Mouse (Mus musculus) heart, embryonic 11.5 days (tissue): ENCODE measurements at regions not wholly inside any gene's neighbourhood (a gene's known extent, or its start where the extent isn't known, plus 50 kb on each side); places are given as distances from the start of the nearest gene placed in this dataset.
A peak's percentile ranks its signal among the peaks of the same experiment; 100 is the strongest.

ENCODE experiments used
- ATAC-seq: fragments of 200-750 bp; cut with Nextera tagmentation; replicated peaks from 2 replicates; pipeline ENCODE4 v1.8.0; 2017; ENCODE audit warnings: moderate library complexity; ENCODE audit not compliant: insufficient number of reproducible peaks, low FRiP score, low TSS enrichment
- H3K27ac ChIP-seq: fragments of 300-500 bp; sonication (generic); 2 replicates; pipeline ENCODE4 v1.5.1; 2014; ENCODE audit warnings: mild to moderate bottlenecking, low read depth, low read length
- H3K27me3 ChIP-seq: fragments of 300-500 bp; sonication (generic); 2 replicates; pipeline ENCODE4 v1.6.1; 2014; ENCODE audit warnings: mild to moderate bottlenecking, low read length, mixed read lengths; ENCODE audit not compliant: control insufficient read depth, insufficient read depth
- H3K36me3 ChIP-seq: fragments of 300-500 bp; sonication (generic); 2 replicates; pipeline ENCODE4 v1.6.1; 2014; ENCODE audit warnings: mild to moderate bottlenecking, low read length, moderate library complexity, mixed read lengths; ENCODE audit not compliant: control insufficient read depth, insufficient read depth
- H3K4me1 ChIP-seq: fragments of 300-500 bp; sonication (generic); 2 replicates; pipeline ENCODE4 v1.6.1; 2014; ENCODE audit warnings: low read length; ENCODE audit not compliant: control insufficient read depth, insufficient read depth
- H3K4me2 ChIP-seq: fragments of 300-500 bp; sonication (generic); 2 replicates; pipeline ENCODE4 v1.6.1; 2014; ENCODE audit warnings: mild to moderate bottlenecking, moderate library complexity
- H3K4me3 ChIP-seq: fragments of 300-500 bp; sonication (generic); 2 replicates; pipeline ENCODE4 v1.5.1; 2014; ENCODE audit warnings: low read depth, low read length
- H3K9ac ChIP-seq: fragments of 300-500 bp; sonication (generic); 2 replicates; pipeline ENCODE4 v1.6.1; 2014; ENCODE audit warnings: mild to moderate bottlenecking, low read depth, low read length, moderate library complexity
- H3K9me3 ChIP-seq: fragments of 300-500 bp; sonication (generic); replicated peaks from 2 replicates; pipeline ENCODE4 v1.6.1; 2016; ENCODE audit warnings: low read length; ENCODE audit not compliant: control insufficient read depth
- WGBS: fragments of 180-500 bp; shearing (Covaris S2); extraction: QIAGEN DNeasy Blood & Tissue Kit; methylation state at CpG from one replicate; pipeline ENCODE4 v1.1.7; 2014; ENCODE audit not compliant: insufficient replicate concordance; 5-methylcytosine and 5-hydroxymethylcytosine counted together

GRCm38 (mm10) chr9:87784872-87785271 lies 53.8 kb upstream of the Tbx18 start:
- H3K9me3 ChIP-seq = no peaks in the 10 kb centered on the region
- no peaks in the 10 kb centered on the region for H3K4me1 ChIP-seq
- H3K4me2 ChIP-seq = no peak overlapping the region
- no peaks in the 10 kb centered on the region for H3K36me3 ChIP-seq
- 72% methylated on average over 1 of the region's 1 CpGs for WGBS
- ATAC-seq = no peak
- no peak overlapping the region for H3K4me3 ChIP-seq
- H3K27ac ChIP-seq = no peak overlapping the region
- H3K9ac ChIP-seq = no peak overlapping the region
- no peaks in the 10 kb centered on the region for H3K27me3 ChIP-seq

GRCm38 (mm10) chr9:87811746-87812145 lies 80.7 kb upstream of the Tbx18 start:
- Histone ChIP-seq H3K4me2 (no peak overlapping the region), H3K9me3 (no peaks in the 10 kb centered on the region; the same call in 1 of the 2 replicates), H3K9ac (no peak overlapping the region), H3K4me1 (no peaks in the 10 kb centered on the region), H3K36me3 (no peaks in the 10 kb centered on the region), H3K27ac (no peak overlapping the region), H3K4me3 (no peak overlapping the region), H3K27me3 (no peaks in the 10 kb centered on the region)
- 65% methylated on average over 2 of the region's 2 CpGs for WGBS
- ATAC-seq = no peak

DNA sequence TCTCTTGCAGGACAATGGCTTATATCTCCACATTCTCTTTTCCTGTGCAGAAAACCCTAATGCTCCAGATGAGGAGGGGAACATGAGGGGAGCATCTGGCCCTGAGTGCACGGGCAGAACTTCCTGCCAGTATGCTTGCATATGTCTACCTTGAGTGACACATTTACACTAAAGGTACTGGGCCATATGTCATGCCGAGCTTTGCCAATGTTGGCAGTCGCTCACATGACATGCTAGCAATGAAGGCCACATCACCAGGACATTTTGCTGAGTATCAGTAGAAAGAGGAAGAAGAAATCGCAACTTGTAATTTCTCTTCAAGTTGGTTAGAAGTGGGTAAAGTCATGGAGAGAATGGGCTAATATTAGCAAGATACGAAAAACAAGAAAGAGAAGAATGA lies 91.2 kb upstream of the Tbx18 start:
- H3K27me3 ChIP-seq = 0 out of 2 replicates have a peak, but pooled peaks cover 3% of the 10 kb centered on the region
- no peaks in the 10 kb centered on the region for H3K4me1 ChIP-seq
- ATAC-seq = no peak
- H3K9ac ChIP-seq = no peak overlapping the region
- H3K36me3 ChIP-seq = no peaks in the 10 kb centered on the region
- H3K9me3 ChIP-seq = no peaks in the 10 kb centered on the region
- H3K4me2 ChIP-seq = no peak overlapping the region
- WGBS = 68% methylated on average over 5 of the region's 5 CpGs
- no peak overlapping the region for H3K4me3 ChIP-seq
- H3K27ac ChIP-seq = no peak overlapping the region

GRCm38 (mm10) chr9:87824691-87825230 lies 93.7 kb upstream of the Tbx18 start:
- Histone ChIP-seq H3K27me3 (0 out of 2 replicates have a peak, but pooled peaks cover 3% of the 10 kb centered on the region), H3K9ac (no peak overlapping the region), H3K9me3 (no peaks in the 10 kb centered on the region), H3K27ac (no peak overlapping the region), H3K36me3 (no peaks in the 10 kb centered on the region), H3K4me2 (no peak overlapping the region), H3K4me1 (no peaks in the 10 kb centered on the region), H3K4me3 (no peak overlapping the region)
- 64% methylated on average over 8 of the region's 8 CpGs for WGBS
- ATAC-seq = no peak

- no peak for ATAC-seq
- Histone ChIP-seq H3K9ac (no peak overlapping the region), H3K4me1 (no peaks in the 10 kb centered on the region), H3K27ac (no peak overlapping the region), H3K4me2 (no peak overlapping the region), H3K9me3 (no peaks in the 10 kb centered on the region), H3K27me3 (peaks cover 29% of the 10 kb centered on the region), H3K36me3 (no peaks in the 10 kb centered on the region), H3K4me3 (no peak overlapping the region)
- whole genome bisulfite sequencing = 55% methylated on average over 6 of the region's 6 CpGs
Measured at GRCm38 (mm10) chr9:87843898-87844297, 112.8 kb upstream of the Tbx18 start.

DNA sequence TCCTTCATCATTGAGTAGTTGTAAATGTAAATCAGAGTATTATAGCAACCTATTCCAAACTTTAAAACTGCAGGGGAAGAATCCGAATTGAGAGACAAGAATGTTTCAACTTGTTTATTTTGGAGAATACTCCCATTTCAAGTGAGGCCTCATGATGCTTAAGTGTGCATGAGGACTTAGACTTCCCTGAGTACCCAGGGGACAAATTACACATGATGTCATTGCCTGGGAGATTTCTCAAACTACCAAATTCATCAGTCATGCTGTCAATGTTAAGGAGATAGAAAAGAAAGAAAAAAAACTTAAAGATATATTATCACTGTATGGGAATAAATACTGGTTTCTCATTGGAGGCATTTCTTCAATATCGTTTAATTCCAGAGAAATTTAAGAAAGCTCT lies 113.4 kb upstream of the Tbx18 start:
- peaks cover 29% of the 10 kb centered on the region for H3K27me3 ChIP-seq
- H3K4me1 ChIP-seq = no peaks in the 10 kb centered on the region
- WGBS = 65% methylated on average over 2 of the region's 2 CpGs
- no peak overlapping the region for H3K4me3 ChIP-seq
- ATAC-seq = no peak
- H3K4me2 ChIP-seq = no peak overlapping the region
- no peaks in the 10 kb centered on the region for H3K36me3 ChIP-seq
- no peak overlapping the region for H3K27ac ChIP-seq
- no peaks in the 10 kb centered on the region for H3K9me3 ChIP-seq
- no peak overlapping the region for H3K9ac ChIP-seq

DNA sequence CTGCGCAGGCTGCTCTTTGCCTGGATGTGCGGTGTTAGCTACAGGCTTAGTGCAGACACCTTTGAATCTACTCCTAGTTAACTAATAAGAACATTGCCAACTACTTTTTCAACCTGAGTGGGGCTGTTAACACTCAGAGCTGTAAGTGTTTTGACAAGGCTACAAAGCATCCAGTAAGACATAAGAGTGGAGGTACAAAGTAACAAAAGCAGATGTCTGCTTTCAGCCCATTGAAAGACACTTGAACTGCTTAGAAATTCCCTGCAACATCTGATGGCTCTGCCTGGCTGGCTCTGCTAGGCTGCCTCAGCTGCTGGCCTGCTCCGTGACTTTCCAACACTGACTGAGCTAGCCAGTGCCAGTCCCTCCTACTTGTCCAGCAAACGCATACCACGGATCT lies 117.8 kb upstream of the Tbx18 start:
- Histone ChIP-seq H3K4me1 (no peaks in the 10 kb centered on the region), H3K4me3 (no peak overlapping the region), H3K36me3 (no peaks in the 10 kb centered on the region), H3K9me3 (no peaks in the 10 kb centered on the region), H3K27ac (no peak overlapping the region), H3K9ac (no peak overlapping the region), H3K4me2 (no peak overlapping the region), H3K27me3 (peaks cover 36% of the 10 kb centered on the region)
- 49% methylated on average over 5 of the region's 5 CpGs for WGBS
- 0 out of 2 replicates have a peak, but pooled peaks have one; percentile 22 for ATAC-seq

- H3K27me3 ChIP-seq = peaks cover 38% of the 10 kb centered on the region
- no peaks in the 10 kb centered on the region for H3K4me1 ChIP-seq
- no peak overlapping the region for H3K4me3 ChIP-seq
- 86% methylated on average over 1 of the region's 1 CpGs for WGBS
- no peak overlapping the region for H3K9ac ChIP-seq
- no peaks in the 10 kb centered on the region for H3K9me3 ChIP-seq
- no peak overlapping the region for H3K27ac ChIP-seq
- no peak overlapping the region for H3K4me2 ChIP-seq
- no peaks in the 10 kb centered on the region for H3K36me3 ChIP-seq
- no peak for ATAC-seq
Measured at GRCm38 (mm10) chr9:87850133-87850532, 119.1 kb upstream of the Tbx18 start.

- H3K9me3 ChIP-seq = no peaks in the 10 kb centered on the region
- no peak overlapping the region for H3K4me2 ChIP-seq
- 62% methylated on average over 1 of the region's 1 CpGs for WGBS
- no peak overlapping the region for H3K9ac ChIP-seq
- H3K4me3 ChIP-seq = no peak overlapping the region
- peaks cover 18% of the 10 kb centered on the region for H3K27me3 ChIP-seq
- no peak for ATAC-seq
- no peaks in the 10 kb centered on the region for H3K4me1 ChIP-seq
- H3K27ac ChIP-seq = no peak overlapping the region
- H3K36me3 ChIP-seq = no peaks in the 10 kb centered on the region
Measured at GRCm38 (mm10) chr9:87861588-87861987, 130.5 kb upstream of the Tbx18 start.
